Mouse (Mus musculus): ENCODE measurements at regions not wholly inside any gene's neighbourhood (a gene's known extent, or its start where the extent isn't known, plus 50 kb on each side); places are given as distances from the start of the nearest gene placed in this dataset.

GRCm38 (mm10) chr12:117449080-117449479, 67.2 kb upstream of the Rapgef5 start:
- no peak for TF ChIP-seq POLR2A (IDR thresholded peaks at IDR 0.05; ENCODE audit: insufficient read length, low read depth)
- no peak for TF ChIP-seq POLR2AphosphoS2 (IDR thresholded peaks at IDR 0.05; ENCODE audit: insufficient read length, low read depth)
- no peak for TF ChIP-seq MYOG (IDR thresholded peaks at IDR 0.05; ENCODE audit: control insufficient read depth in 1 of 3, insufficient read depth in 1 of 3, insufficient read length in 2 of 3, low read depth in 2 of 3)
- no peak for TF ChIP-seq MAX (IDR thresholded peaks at IDR 0.05; ENCODE audit: low read depth)
- no peak for TF ChIP-seq E2F4 (IDR thresholded peaks at IDR 0.05; ENCODE audit: insufficient read depth)
- no peak for TF ChIP-seq MYOD1 (IDR thresholded peaks at IDR 0.05; ENCODE audit: control insufficient read depth in 1 of 3, insufficient read length in 2 of 3, low read depth in 2 of 3)
- TF ChIP-seq USF1 (IDR thresholded peaks at IDR 0.05; ENCODE audit: low read depth) = no peak

All from myocyte (in vitro differentiated cells).